Mouse (Mus musculus) bone marrow, adult 2 months (tissue): ENCODE results near the gene Scml4. TPM values are rescaled to one million over a fixed set of nuclear protein-coding genes. Genes with fewer than 3 reads are reported as not detected.

Experiments used
- H3K27ac ChIP-seq: fragments of 200-500 bp; 2 replicates; pipeline ENCODE4 v1.5.1; 2012; ENCODE audit warnings: low read depth, mild to moderate bottlenecking, control low read depth, inconsistent platforms, low read length; ENCODE audit not compliant: control insufficient read depth, poor library complexity, insufficient read depth
- H3K4me1 ChIP-seq: fragments of 200-500 bp; 2 replicates; pipeline ENCODE4 v1.6.1; 2011; ENCODE audit warnings: low read length; ENCODE audit not compliant: control insufficient read depth, insufficient read depth
- H3K4me3 ChIP-seq: fragments of 200-500 bp; replicated peaks from 2 replicates; pipeline ENCODE3; 2011; ENCODE audit warnings: mild to moderate bottlenecking, low read depth, low read length, control low read depth; ENCODE audit not compliant: control insufficient read depth
- CTCF ChIP-seq: fragments of 200-500 bp; IDR thresholded peaks from 2 replicates; pipeline ENCODE4 v1.5.1; 2011; ENCODE audit warnings: low read length, control low read depth; ENCODE audit not compliant: control insufficient read depth, insufficient read depth
- POLR2A ChIP-seq: fragments of 200-500 bp; IDR thresholded peaks from 2 replicates; pipeline ENCODE4 v1.6.1; 2011; ENCODE audit warnings: low read depth, mild to moderate bottlenecking, control low read depth, low read length, borderline replicate concordance; ENCODE audit not compliant: control insufficient read depth
- WGBS: fragments of 180-500 bp; shearing (Covaris S2); methylation state at CpG from one replicate; pipeline ENCODE4 v1.1.7; 2018; 5-methylcytosine and 5-hydroxymethylcytosine counted together
- polyA plus RNA-seq: library from polyadenylated mRNA; stranded (reverse); fragments of >200 nt; gene quantifications from 2 replicates; pipeline ENCODE4 v1.2.4, GENCODE M21; 2011; ENCODE audit warnings: low replicate concordance; ENCODE audit not compliant: missing spikeins, insufficient read depth, insufficient read length

The Scml4 gene
- polyA plus RNA-seq, 1 experiment, result 3.7 TPM

- no peak for TF ChIP-seq POLR2A
- no peak for TF ChIP-seq CTCF
- 88% methylated on average over 12 of the region's 12 CpGs for WGBS
- no peaks in the 10 kb centered on the region for H3K4me1 ChIP-seq
- no peak overlapping the region for H3K4me3 ChIP-seq
- no peak overlapping the region for H3K27ac ChIP-seq
Measured at GRCm38 (mm10) chr10:42919786-42920185, 59.6 kb downstream of the Scml4 start.

- 85% methylated on average over 22 of the region's 22 CpGs for WGBS
- TF ChIP-seq POLR2A, result no peak
Measured at GRCm38 (mm10) chr10:42925103-42925866, 65.1 kb downstream of the Scml4 start.

GRCm38 (mm10) chr10:42930121-42930650 lies 70.0 kb downstream of the Scml4 start:
- Histone ChIP-seq H3K27ac (no peak overlapping the region), H3K4me3 (no peak overlapping the region), H3K4me1 (no peaks in the 10 kb centered on the region)
- TF ChIP-seq CTCF, result no peak
- TF ChIP-seq POLR2A, result no peak
- 93% methylated on average over 23 of the region's 23 CpGs for WGBS

More at GRCm38 (mm10) chr10:42925103-42925866, 65.1 kb downstream of the Scml4 start:
- no peaks in the 10 kb centered on the region for H3K4me1 ChIP-seq
- H3K4me3 ChIP-seq, result no peak overlapping the region
- H3K27ac ChIP-seq, result no peak overlapping the region

- Histone ChIP-seq H3K4me3 (no peak overlapping the region), H3K27ac (no peak overlapping the region), H3K4me1 (no peaks in the 10 kb centered on the region; the same call in 1 of the 2 replicates)
- WGBS, result 51% methylated on average over 14 of the region's 14 CpGs
- TF ChIP-seq CTCF (no peak), POLR2A (no peak)
Measured at GRCm38 (mm10) chr10:42932862-42933480, 72.8 kb downstream of the Scml4 start.

- TF ChIP-seq POLR2A (no peak), CTCF (no peak)
- H3K4me3 ChIP-seq, result no peak overlapping the region
- WGBS, result 58% methylated on average over 8 of the region's 8 CpGs
Measured at GRCm38 (mm10) chr10:42934672-42935071, 74.5 kb downstream of the Scml4 start.

GRCm38 (mm10) chr10:42936205-42936604 lies 76.0 kb downstream of the Scml4 start:
- Histone ChIP-seq H3K4me3 (no peak overlapping the region), H3K4me1 (no peaks in the 10 kb centered on the region; the same call in 1 of the 2 replicates), H3K27ac (no peak overlapping the region)
- TF ChIP-seq CTCF (no peak), POLR2A (no peak)

More at GRCm38 (mm10) chr10:42934672-42935071, 74.5 kb downstream of the Scml4 start:
- Histone ChIP-seq H3K4me1 (no peaks in the 10 kb centered on the region; the same call in 1 of the 2 replicates), H3K27ac (no peak overlapping the region)

GRCm38 (mm10) chr10:42938361-42938760 lies 78.2 kb downstream of the Scml4 start:
- H3K4me3 ChIP-seq, result no peak overlapping the region
- no peak overlapping the region for H3K27ac ChIP-seq
- 82% methylated on average over 4 of the region's 4 CpGs for WGBS
- H3K4me1 ChIP-seq, result no peaks in the 10 kb centered on the region; the same call in 1 of the 2 replicates
- TF ChIP-seq CTCF, result no peak
- no peak for TF ChIP-seq POLR2A

GRCm38 (mm10) chr10:42939691-42940090 lies 79.5 kb downstream of the Scml4 start:
- Histone ChIP-seq H3K27ac (no peak overlapping the region), H3K4me1 (no peaks in the 10 kb centered on the region; the same call in 1 of the 2 replicates), H3K4me3 (no peak overlapping the region)
- TF ChIP-seq CTCF (no peak), POLR2A (no peak)
- 86% methylated on average over 7 of the region's 7 CpGs for WGBS
